Mouse (Mus musculus): ENCODE measurements at regions not wholly inside any gene's neighbourhood (a gene's known extent, or its start where the extent isn't known, plus 50 kb on each side); places are given as distances from the start of the nearest gene placed in this dataset.

DNA sequence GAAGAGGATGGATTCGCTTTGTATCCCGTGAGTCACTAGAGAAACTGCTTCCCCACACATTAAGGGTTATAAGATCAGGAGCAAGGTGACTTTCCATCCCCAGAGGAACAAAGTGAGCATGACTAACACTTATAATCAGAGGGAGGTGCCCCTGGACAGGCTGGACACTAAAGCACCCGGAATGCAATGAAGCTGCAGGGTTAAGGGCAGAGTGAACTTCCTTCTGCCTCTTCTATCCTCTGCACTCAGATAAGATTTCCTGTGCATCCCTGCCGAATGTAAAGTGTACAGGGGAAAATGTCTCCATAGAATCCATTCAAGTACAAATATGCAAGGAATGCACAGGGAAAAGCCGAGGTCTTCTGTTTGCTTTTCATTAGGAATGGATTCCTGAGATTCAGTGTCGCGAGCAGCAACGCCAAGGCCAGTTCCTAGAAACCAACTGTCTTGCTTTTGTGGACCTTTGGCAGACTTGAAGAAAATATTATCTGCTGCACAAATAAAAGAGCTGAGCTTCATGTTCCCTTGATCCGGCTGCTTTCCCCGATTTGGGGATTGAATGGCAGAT lies 58.5 kb upstream of the Fbxl7 start:
- Histone ChIP-seq H3K9me3 (ENCODE audit: control insufficient read depth, low read length) (no peaks in the 10 kb centered on the region), H3K27me3 (replicated peaks; ENCODE audit: control insufficient read depth, insufficient read depth, low read length) (no peaks in the 10 kb centered on the region), H3K36me3 (ENCODE audit: control insufficient read depth, insufficient read depth, low read length) (no peaks in the 10 kb centered on the region), H3K27ac (ENCODE audit: low read length) (no peak overlapping the region), H3K4me2 (ENCODE audit: low read depth, low read length) (no peak overlapping the region), H3K9ac (ENCODE audit: low read depth, low read length) (no peak overlapping the region), H3K4me1 (ENCODE audit: control insufficient read depth, insufficient read depth, low read length) (no peaks in the 10 kb centered on the region), H3K4me3 (ENCODE audit: low read length) (no peak overlapping the region)
- ATAC-seq = no peak
- 40% methylated on average over 10 of the region's 10 CpGs for WGBS

DNA sequence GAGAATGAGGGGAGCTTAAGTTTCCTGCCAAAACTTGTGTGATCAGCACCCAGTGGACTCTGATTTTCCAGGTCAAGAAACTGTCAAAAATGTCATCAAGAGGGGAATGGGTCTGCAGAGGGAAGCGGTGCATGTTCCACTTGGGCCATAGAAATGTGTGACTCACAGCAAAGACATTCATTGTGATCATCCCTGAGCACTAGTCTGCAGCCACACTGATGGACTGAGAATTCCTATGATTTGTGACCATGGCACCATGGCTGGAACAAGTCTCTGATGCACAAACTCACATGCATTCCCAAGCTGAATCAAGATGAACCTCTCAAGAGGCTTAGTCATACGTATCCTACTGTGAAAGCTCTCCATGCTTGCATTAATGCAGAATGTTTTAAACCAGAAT lies 63.6 kb upstream of the Fbxl7 start:
- Histone ChIP-seq H3K4me3 (ENCODE audit: low read length) (no peak overlapping the region), H3K9ac (ENCODE audit: low read depth, low read length) (no peak overlapping the region), H3K27ac (ENCODE audit: low read length) (no peak overlapping the region), H3K9me3 (ENCODE audit: control insufficient read depth, low read length) (no peaks in the 10 kb centered on the region), H3K4me1 (ENCODE audit: control insufficient read depth, insufficient read depth, low read length) (no peaks in the 10 kb centered on the region), H3K27me3 (replicated peaks; ENCODE audit: control insufficient read depth, insufficient read depth, low read length) (no peaks in the 10 kb centered on the region), H3K36me3 (ENCODE audit: control insufficient read depth, insufficient read depth, low read length) (no peaks in the 10 kb centered on the region), H3K4me2 (ENCODE audit: low read depth, low read length) (no peak overlapping the region)
- ATAC-seq = no peak
- WGBS = 89% methylated on average over 2 of the region's 2 CpGs

DNA sequence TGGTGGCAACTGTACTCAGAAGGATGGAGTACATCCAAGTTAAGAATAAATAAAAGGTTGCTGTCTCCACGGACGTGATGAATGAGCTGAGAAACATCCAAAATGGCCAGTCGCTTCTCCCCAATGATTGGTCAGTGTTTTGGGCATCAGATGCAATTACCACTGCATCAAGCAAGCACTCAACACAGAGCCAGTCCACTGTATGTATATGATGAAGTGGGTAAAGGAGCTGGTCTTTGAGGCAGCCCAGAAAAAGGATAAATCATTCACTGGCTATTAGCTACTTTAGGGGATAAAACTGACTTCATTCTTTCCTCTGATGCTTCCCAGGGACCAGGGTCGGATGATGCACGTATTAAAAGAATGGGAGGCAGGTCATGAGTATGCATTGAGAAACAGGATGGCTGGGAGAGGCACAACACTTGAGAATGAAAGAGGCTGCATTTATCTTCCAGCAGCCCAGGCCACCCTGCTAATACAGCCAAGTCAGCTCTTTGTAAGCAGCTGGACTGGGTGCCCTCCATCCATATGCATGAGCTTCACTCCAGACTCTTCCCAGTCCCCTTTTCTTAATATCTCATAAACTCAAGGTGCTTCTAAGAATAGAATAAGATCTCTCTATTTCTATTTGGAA lies 73.1 kb upstream of the Fbxl7 start:
- Histone ChIP-seq H3K27ac (ENCODE audit: low read length) (no peak overlapping the region), H3K4me3 (ENCODE audit: low read length) (no peak overlapping the region), H3K4me1 (ENCODE audit: control insufficient read depth, insufficient read depth, low read length) (no peaks in the 10 kb centered on the region), H3K4me2 (ENCODE audit: low read depth, low read length) (no peak overlapping the region), H3K27me3 (replicated peaks; ENCODE audit: control insufficient read depth, insufficient read depth, low read length) (no peaks in the 10 kb centered on the region), H3K36me3 (ENCODE audit: control insufficient read depth, insufficient read depth, low read length) (no peaks in the 10 kb centered on the region), H3K9me3 (ENCODE audit: control insufficient read depth, low read length) (no peaks in the 10 kb centered on the region), H3K9ac (ENCODE audit: low read depth, low read length) (no peak overlapping the region)
- 64% methylated on average over 5 of the region's 5 CpGs for WGBS
- ATAC-seq = no peak

DNA sequence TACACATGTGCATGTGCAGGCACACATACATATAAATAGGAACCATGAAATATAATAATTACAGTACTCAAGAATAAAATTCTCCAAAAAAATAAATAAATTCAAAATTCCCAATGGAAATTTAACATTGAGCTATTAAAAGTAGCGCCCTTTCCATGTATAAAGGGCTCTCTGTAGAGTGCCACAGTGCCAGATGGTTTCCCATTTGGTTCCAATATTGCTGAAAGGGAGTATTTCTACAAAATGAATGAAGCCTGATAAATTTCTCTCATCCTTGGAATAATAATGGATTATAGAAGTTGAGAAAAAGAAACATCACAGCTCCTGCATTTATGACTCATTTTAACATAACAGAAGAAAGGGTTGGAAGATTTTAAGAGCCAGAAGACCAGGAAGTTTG lies 75.4 kb upstream of the Fbxl7 start:
- Histone ChIP-seq H3K27me3 (replicated peaks; ENCODE audit: control insufficient read depth, insufficient read depth, low read length) (no peaks in the 10 kb centered on the region), H3K27ac (ENCODE audit: low read length) (no peak overlapping the region), H3K36me3 (ENCODE audit: control insufficient read depth, insufficient read depth, low read length) (no peaks in the 10 kb centered on the region), H3K4me2 (ENCODE audit: low read depth, low read length) (no peak overlapping the region), H3K9me3 (ENCODE audit: control insufficient read depth, low read length) (no peaks in the 10 kb centered on the region), H3K9ac (ENCODE audit: low read depth, low read length) (no peak overlapping the region), H3K4me3 (ENCODE audit: low read length) (no peak overlapping the region), H3K4me1 (ENCODE audit: control insufficient read depth, insufficient read depth, low read length) (no peaks in the 10 kb centered on the region)
- no peak for ATAC-seq
- WGBS = 87% methylated on average over 1 of the region's 1 CpGs

DNA sequence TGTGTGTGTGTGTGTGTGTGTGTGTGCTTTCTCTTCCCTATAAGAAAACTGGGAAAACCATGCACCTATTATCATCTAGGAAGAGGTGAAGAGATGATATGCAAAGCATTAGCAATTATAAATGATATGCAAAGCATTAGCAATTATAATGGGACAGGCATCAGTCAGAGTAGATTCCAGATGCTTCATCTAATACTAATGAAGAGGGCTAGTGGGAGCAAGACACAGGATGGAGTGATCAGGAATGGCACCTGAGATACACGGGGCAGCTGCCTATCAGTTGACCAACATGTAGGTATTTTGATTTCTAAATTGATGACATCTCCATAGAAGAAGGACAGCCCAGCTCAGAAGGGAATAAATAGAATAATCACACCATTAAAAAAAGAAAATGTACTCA lies 97.7 kb upstream of the Fbxl7 start:
- no peak overlapping the region for H3K4me3 ChIP-seq (ENCODE audit: low read length)
- H3K4me2 ChIP-seq (ENCODE audit: low read depth, low read length) = no peak overlapping the region
- no peaks in the 10 kb centered on the region for H3K9me3 ChIP-seq (ENCODE audit: control insufficient read depth, low read length)
- H3K4me1 ChIP-seq (ENCODE audit: control insufficient read depth, insufficient read depth, low read length) = no peaks in the 10 kb centered on the region
- no peak overlapping the region for H3K27ac ChIP-seq (ENCODE audit: low read length)
- no peak for ATAC-seq
- no peak overlapping the region for H3K9ac ChIP-seq (ENCODE audit: low read depth, low read length)
- H3K27me3 ChIP-seq (replicated peaks; ENCODE audit: control insufficient read depth, insufficient read depth, low read length) = no peaks in the 10 kb centered on the region
- H3K36me3 ChIP-seq (ENCODE audit: control insufficient read depth, insufficient read depth, low read length) = no peaks in the 10 kb centered on the region
- 77% methylated on average over 1 of the region's 1 CpGs for WGBS

DNA sequence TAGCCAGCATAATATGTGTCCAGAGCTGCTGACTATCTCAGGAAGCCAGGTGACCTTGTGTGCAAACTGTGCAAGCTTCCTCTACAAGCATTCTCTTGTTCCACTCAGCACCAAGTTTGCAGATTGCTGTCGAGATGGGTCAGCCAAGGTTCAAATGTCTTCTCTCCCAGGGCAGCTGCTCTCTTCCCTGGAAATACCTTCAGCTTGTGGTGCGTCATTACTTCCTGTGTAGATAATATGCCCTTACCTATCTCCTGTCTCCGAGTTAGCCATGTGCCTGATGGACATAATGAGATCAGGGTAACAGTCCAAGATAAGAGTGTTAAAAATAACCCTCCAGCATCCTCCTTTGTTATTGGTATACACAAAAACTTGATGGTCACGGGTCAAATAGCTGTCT lies 113.7 kb upstream of the Fbxl7 start:
- no peak for ATAC-seq
- no peak overlapping the region for H3K9ac ChIP-seq (ENCODE audit: low read depth, low read length)
- H3K4me1 ChIP-seq (ENCODE audit: control insufficient read depth, insufficient read depth, low read length) = no peaks in the 10 kb centered on the region
- H3K4me3 ChIP-seq (ENCODE audit: low read length) = no peak overlapping the region
- no peaks in the 10 kb centered on the region for H3K9me3 ChIP-seq (ENCODE audit: control insufficient read depth, low read length)
- H3K36me3 ChIP-seq (ENCODE audit: control insufficient read depth, insufficient read depth, low read length) = no peaks in the 10 kb centered on the region
- no peaks in the 10 kb centered on the region for H3K27me3 ChIP-seq (replicated peaks; ENCODE audit: control insufficient read depth, insufficient read depth, low read length)
- no peak overlapping the region for H3K4me2 ChIP-seq (ENCODE audit: low read depth, low read length)
- WGBS = 57% methylated on average over 4 of the region's 4 CpGs
- H3K27ac ChIP-seq (ENCODE audit: low read length) = no peak overlapping the region

DNA sequence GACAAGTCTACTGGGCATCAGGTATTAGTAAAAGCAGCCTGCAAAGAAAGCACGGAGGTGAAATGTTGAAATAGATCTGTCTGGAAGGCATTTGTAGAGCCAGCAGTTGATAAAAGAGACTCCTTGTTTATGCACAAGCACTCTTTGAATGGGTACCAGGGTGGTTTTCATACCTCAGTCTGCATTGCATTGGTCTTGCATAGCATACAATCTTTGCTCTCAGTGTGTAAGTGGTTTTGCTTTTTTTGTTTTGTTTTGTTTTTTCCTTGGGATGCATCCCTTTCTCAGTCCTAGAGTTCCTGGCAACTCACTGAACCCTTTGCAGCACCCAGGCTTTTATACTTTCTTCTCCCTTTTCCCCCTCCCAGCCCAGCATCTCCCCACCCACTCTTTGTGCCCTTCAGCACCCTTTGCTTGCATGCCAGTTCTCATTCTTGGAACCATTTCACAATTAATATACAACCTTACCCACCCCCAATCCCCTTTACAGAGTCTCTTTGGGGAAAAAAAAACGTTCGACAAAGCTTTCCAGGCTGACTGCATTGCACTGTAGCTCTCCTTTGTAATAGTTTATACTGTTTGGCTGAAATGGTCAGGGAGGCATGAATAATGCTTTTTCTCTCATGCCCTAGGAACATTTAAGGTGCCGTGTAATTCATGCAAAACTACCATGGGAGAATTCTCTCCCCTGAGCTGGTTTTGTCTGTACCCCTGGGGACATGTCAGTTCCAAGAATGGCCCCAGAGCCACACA lies 118.7 kb upstream of the Fbxl7 start:
- H3K9me3 ChIP-seq (ENCODE audit: control insufficient read depth, low read length) = no peaks in the 10 kb centered on the region
- no peak overlapping the region for H3K4me3 ChIP-seq (ENCODE audit: low read length)
- H3K36me3 ChIP-seq (ENCODE audit: control insufficient read depth, insufficient read depth, low read length) = no peaks in the 10 kb centered on the region
- no peaks in the 10 kb centered on the region for H3K4me1 ChIP-seq (ENCODE audit: control insufficient read depth, insufficient read depth, low read length)
- no peak overlapping the region for H3K27ac ChIP-seq (ENCODE audit: low read length)
- no peak overlapping the region for H3K4me2 ChIP-seq (ENCODE audit: low read depth, low read length)
- no peaks in the 10 kb centered on the region for H3K27me3 ChIP-seq (replicated peaks; ENCODE audit: control insufficient read depth, insufficient read depth, low read length)
- WGBS = 44% methylated on average over 4 of the region's 4 CpGs
- ATAC-seq = no peak
- H3K9ac ChIP-seq (ENCODE audit: low read depth, low read length) = no peak overlapping the region

DNA sequence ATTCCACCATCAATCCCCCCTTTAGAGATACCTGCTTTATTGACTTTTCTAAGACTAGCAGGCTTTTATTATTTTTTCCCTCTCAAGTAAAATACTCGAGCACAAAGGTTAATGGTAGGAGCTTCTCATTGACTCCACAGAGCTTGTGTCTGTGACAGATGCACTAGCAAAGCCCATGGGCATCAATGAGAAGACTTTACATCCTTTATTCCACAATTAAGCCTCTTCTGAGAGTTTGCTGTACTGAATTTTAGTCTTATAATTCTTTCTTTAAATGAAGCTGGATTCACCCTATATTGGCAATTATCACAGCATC lies 119.2 kb upstream of the Fbxl7 start:
- H3K27ac ChIP-seq (ENCODE audit: low read length) = no peak overlapping the region
- 47% methylated on average over 1 of the region's 1 CpGs for WGBS
- no peak for ATAC-seq
- no peaks in the 10 kb centered on the region for H3K4me1 ChIP-seq (ENCODE audit: control insufficient read depth, insufficient read depth, low read length)
- H3K4me2 ChIP-seq (ENCODE audit: low read depth, low read length) = no peak overlapping the region
- no peaks in the 10 kb centered on the region for H3K9me3 ChIP-seq (ENCODE audit: control insufficient read depth, low read length)
- H3K4me3 ChIP-seq (ENCODE audit: low read length) = no peak overlapping the region
- H3K9ac ChIP-seq (ENCODE audit: low read depth, low read length) = no peak overlapping the region
- H3K36me3 ChIP-seq (ENCODE audit: control insufficient read depth, insufficient read depth, low read length) = no peaks in the 10 kb centered on the region
- H3K27me3 ChIP-seq (replicated peaks; ENCODE audit: control insufficient read depth, insufficient read depth, low read length) = no peaks in the 10 kb centered on the region

DNA sequence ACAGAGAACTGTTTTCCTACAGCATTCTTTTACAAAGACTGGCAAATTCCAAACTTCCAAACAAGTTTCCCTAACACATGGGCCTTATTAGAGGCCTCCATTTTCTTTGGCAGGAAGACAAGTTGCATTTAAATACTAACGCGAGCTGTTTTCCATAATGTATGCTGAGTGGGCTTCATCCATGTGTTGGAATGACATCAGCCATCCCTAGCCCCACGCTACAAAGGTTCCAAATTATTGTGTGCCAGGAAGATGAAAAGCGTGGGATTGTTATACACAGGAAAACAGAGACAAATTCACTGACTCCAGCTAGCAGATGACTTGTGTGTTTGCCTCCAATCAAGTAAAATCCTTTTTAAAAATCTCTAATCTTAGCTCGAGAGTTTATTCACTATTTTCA lies 125.1 kb upstream of the Fbxl7 start:
- Histone ChIP-seq H3K9ac (ENCODE audit: low read depth, low read length) (no peak overlapping the region), H3K9me3 (ENCODE audit: control insufficient read depth, low read length) (no peaks in the 10 kb centered on the region), H3K36me3 (ENCODE audit: control insufficient read depth, insufficient read depth, low read length) (no peaks in the 10 kb centered on the region), H3K4me1 (ENCODE audit: control insufficient read depth, insufficient read depth, low read length) (no peaks in the 10 kb centered on the region), H3K27me3 (replicated peaks; ENCODE audit: control insufficient read depth, insufficient read depth, low read length) (no peaks in the 10 kb centered on the region), H3K4me3 (ENCODE audit: low read length) (no peak overlapping the region), H3K4me2 (ENCODE audit: low read depth, low read length) (no peak overlapping the region), H3K27ac (ENCODE audit: low read length) (no peak overlapping the region)
- 71% methylated on average over 5 of the region's 5 CpGs for WGBS
- no peak for ATAC-seq

DNA sequence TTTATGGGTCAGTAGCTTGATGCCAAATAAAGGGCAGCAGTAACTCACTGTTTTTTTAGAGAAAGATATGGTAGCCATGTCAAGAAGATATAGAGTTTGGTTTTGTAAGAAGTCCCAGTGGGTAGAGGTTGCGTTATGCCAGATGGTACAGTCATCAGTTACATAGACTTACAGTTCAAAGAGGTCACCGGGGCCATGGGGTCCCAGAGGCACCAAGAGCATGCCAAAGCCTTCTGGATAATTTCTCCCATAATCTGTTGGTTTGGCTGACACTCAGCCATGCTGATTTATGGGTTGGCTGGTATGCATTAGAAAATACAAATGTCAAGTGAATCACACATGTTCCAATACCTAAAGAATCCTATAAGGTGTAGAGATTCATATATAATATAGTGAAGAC lies 137.9 kb upstream of the Fbxl7 start:
- 77% methylated on average over 2 of the region's 2 CpGs for WGBS
- no peak overlapping the region for H3K4me3 ChIP-seq (ENCODE audit: low read length)
- no peaks in the 10 kb centered on the region for H3K4me1 ChIP-seq (ENCODE audit: control insufficient read depth, insufficient read depth, low read length)
- H3K9ac ChIP-seq (ENCODE audit: low read depth, low read length) = no peak overlapping the region
- H3K27me3 ChIP-seq (replicated peaks; ENCODE audit: control insufficient read depth, insufficient read depth, low read length) = no peaks in the 10 kb centered on the region
- ATAC-seq = no peak
- no peaks in the 10 kb centered on the region for H3K36me3 ChIP-seq (ENCODE audit: control insufficient read depth, insufficient read depth, low read length)
- no peak overlapping the region for H3K27ac ChIP-seq (ENCODE audit: low read length)
- no peaks in the 10 kb centered on the region for H3K9me3 ChIP-seq (ENCODE audit: control insufficient read depth, low read length)
- H3K4me2 ChIP-seq (ENCODE audit: low read depth, low read length) = no peak overlapping the region

All from intestine, embryonic 16.5 days (tissue).